Mouse (Mus musculus) left cerebral cortex, adult 2 months (tissue): Measurements from ENCODE around the gene Smarcd1. TPM values are rescaled to one million over a fixed set of nuclear protein-coding genes. Genes with fewer than 3 reads are reported as not detected.
"Not testable (repeated sequence)": the region's sequence is repeated elsewhere in the genome, so short reads cannot be mapped to it uniquely, and the experiment has no call there.

Experiments
- DNase-seq, 2 experiments: peaks; one replicate each; pipeline ENCODE4 v3.0.0; 2021 to 2022; ENCODE audit warnings: low spot score in 2 of 2, mixed read lengths in 1 of 2; ENCODE audit errors: extremely low spot score in 1 of 2
- H3K27ac ChIP-seq: fragments of 200-600 bp; 2 replicates; pipeline ENCODE4 v1.8.1; 2022
- H3K4me3 ChIP-seq: fragments of 200-600 bp; 2 replicates; pipeline ENCODE4 v1.8.1; 2022
- CTCF ChIP-seq: fragments of 200-600 bp; IDR thresholded peaks from 2 replicates; pipeline ENCODE4 v1.8.1; 2022; ENCODE audit warnings: antibody characterized with exemption, mild to moderate bottlenecking, moderate library complexity
- intact Hi-C: fragments of 180-260 bp; cut with DNase I; formaldehyde crosslinking; loops from one replicate; pipeline ENCODE4 v1.15.1; 2025
- total RNA-seq, 2 experiments: library from RNA; stranded (reverse); gene quantifications; 2 replicates each; pipeline ENCODE4 v1.2.3; 2021

Smarcd1 gene
- total RNA-seq, 2 experiments from 2014 or later = 157 to 163 TPM

DNA sequence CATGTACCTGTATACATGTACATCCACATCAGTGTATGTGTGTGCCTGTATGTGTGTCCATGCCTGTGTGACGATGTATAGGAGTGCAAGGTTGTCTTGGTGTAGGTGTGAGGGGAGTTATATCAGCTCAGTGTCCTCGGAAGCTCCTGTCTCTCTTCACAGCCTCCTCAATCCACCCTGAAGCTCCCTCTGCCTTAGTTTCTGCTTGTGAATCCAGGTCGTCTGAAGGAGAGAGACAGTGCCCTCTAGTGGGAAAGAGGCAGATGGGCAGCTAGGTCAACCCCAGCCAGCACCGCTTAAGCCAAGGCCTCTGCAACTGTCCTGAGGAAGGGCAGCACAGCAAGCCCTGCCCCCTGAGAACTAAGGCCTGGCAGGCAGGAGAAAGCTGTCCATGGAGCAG, 13.2 kb upstream of the Smarcd1 start:
- H3K27ac ChIP-seq = no peak overlapping the region
- H3K4me3 ChIP-seq = no peak overlapping the region
- intact Hi-C loops = loop anchor here (1.0 to 5.0 kb wide), 2 partner anchors 92 to 191 kb away; no protein-coding TSS in a partner anchor
- peak in 1 of 2 experiments; percentile 53 for DNase-seq
- TF ChIP-seq CTCF = peak; percentile 93

DNA sequence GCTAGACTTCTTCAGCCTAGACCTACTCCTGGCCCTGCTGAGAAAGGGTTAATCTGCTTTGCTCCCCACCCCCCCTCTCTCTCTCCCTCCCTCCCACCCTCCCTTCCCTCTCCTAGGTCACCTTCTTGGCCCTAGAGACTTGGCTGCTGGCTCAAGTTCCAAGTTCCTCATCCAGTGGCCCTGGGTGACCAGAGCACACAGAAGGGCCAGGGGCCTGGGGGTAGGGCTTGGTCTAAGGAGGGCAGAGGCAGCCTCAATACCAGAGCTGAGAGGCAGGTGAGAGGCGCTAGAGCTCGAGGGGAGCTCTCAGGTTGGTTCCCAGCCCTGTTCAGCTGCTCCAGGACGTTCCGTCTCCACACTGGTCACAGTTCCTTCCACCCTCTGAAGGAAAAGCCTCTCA, 11.0 kb upstream of the Smarcd1 start:
- H3K4me3 ChIP-seq = no peak overlapping the region
- TF ChIP-seq CTCF = no peak
- no peak overlapping the region for H3K27ac ChIP-seq
- DNase-seq = no peak
- intact Hi-C loops = no loop called here

DNA sequence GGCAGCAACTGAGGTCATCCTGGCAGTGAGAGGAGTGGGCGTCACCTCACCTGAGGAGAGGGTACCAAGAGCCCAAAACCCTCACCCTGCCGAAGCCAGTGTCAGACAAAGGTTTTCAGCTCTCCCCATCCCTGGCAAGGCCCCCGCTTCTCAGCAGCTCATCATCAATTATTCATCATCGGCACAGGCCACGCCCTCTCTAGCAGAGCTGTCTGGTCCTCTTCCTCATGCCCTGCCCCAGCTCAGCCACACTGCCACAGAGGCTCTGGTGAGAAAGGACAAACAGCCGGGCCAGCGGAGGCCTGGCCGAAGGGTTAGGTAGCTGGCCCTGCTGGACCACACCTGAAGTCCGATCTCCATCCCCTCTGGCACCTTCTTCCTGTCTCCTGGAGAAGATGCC, 10.0 kb upstream of the Smarcd1 start:
- Histone ChIP-seq H3K4me3 (no peak overlapping the region), H3K27ac (no peak overlapping the region)
- intact Hi-C loops = no loop called here
- no peak for DNase-seq
- TF ChIP-seq CTCF = no peak

DNA sequence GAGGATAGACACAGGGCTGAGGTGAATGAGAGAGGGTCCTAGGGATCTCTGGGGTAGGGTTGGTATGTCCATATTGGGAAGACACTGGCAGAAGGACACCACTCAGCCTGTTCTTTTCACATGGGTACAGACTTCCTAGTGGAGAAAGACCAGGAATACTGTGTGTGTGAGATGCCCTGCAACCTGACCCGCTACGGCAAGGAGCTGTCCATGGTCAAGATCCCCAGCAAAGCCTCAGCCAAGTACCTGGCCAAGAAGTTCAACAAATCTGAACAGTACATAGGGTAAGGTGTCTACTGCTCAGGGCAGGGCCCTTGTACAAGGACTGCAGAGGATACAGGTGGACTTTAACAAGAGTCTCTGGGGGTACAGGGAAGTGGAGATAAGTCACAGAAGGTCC, 4.6 kb upstream of the Smarcd1 start:
- intact Hi-C loops = no loop called here
- H3K27ac ChIP-seq = no peak overlapping the region
- TF ChIP-seq CTCF = no peak
- DNase-seq = no peak
- H3K4me3 ChIP-seq = no peak overlapping the region

DNA sequence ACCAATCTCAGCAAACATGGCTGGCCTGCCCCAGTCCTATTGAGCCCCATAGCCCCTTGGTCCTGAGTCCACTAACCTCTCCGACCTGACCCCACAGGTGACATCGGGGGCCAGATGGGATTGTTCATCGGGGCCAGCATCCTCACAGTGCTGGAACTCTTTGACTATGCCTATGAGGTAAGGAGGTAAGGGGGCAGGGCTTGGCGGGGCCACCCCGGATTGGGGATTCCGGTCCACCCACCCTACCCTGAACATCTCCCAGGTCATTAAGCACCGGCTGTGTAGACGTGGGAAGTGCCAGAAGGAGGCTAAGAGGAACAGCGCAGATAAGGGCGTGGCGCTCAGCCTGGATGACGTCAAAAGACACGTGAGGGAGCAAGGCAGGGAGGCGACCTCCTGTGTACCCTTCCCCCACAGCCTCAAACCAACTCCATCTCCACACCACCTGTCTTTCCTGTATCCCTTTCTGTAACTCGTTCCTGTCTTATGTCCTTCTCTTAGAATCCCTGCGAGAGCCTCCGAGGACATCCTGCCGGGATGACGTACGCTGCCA, 3.3 kb upstream of the Smarcd1 start:
- H3K27ac ChIP-seq = peak overlapping the region; percentile 37
- H3K4me3 ChIP-seq = no peak overlapping the region
- no peak for DNase-seq
- intact Hi-C loops = no loop called here
- TF ChIP-seq CTCF = no peak

DNA sequence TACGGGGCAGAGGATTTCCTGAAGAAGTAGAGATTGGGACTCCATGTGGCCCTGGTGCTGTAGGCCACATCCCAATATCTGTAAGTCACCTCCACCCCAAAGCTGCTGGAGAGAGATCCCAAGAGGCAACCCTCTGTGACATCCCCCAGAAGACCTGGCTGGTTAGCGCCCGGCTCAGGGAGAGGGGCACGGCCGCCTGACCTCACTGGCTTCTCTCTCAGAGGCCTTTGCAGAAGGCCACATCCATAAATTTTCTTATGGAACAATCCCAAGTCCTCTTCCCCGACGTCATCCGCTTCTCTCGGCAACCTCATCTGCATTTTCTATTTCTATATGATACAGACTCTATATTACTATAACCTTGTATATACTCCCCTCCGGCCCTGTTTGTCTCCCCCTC, 2.2 kb upstream of the Smarcd1 start:
- H3K27ac ChIP-seq = no peak overlapping the region; the same call in 1 of the 2 replicates
- intact Hi-C loops = no loop called here
- no peak overlapping the region for H3K4me3 ChIP-seq
- no peak for TF ChIP-seq CTCF
- DNase-seq = no peak

DNA sequence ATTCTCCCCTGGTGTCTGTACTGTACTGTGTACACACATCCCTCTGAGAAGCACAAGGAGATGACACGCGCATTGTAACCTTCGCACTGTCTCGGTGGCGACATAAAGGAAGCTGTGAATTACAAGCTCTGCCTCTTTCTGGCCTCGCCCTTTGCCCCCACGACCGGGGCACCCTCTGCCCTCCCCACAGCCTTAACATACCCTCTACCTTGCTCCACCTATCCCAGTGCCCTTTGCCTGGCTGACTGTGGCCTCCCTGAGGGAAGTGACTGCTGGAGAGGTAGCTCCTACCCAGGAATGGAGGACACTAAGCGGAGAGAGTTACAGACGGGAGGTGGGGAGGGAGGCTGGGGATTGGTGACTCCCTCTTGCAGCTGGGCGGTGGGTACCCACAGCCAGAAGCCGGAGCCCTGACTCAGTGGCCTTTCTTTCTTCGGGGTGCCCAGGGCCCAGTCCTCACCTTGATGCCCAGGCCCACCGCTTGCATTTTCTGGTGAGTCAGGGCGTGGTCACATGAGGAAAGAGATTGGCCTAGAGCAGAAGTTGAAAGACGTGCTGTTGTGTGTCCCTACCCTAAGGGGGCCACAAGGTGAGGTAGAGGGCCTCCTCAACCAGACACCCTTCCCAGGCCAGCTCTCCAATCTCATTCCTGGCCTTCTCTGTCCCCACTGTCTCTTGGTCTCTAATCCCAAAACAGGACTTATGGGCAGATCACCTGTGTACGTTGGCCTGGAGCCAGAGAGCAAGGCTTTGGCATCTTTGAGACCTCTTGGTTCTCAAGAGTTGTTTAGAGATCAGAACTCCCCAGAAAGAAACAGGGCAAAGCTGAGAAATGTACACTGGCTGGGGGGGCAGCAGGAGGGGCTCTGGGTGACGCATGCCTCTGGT, 1.5 kb upstream of the Smarcd1 start:
- no peak for TF ChIP-seq CTCF
- Histone ChIP-seq H3K4me3 (no peak overlapping the region), H3K27ac (no peak overlapping the region; the same call in 1 of the 2 replicates)
- intact Hi-C loops = no loop called here
- no peak for DNase-seq

DNA sequence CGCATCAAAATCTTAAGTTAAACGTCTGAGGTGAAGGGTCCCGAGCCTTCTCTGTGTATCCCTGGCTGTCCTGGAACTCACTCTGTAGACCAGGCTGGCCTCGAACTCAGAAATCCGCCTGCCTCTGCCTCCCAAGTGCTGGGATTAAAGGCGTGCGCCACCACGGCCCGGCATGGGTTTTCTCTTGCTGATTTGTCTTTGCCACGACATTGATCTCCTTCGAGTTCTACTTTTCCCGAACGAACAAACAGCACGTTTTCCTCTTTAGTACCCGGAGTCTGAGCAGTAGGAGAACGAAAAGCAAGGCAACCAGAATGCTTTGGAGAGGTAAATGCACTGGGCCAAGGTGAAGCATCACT, 310 bp upstream of the Smarcd1 start:
- Histone ChIP-seq H3K4me3 (peak overlapping the region; percentile 98), H3K27ac (peak overlapping the region; percentile 99)
- intact Hi-C loops, DNase-seq: not testable (repeated sequence)

DNA sequence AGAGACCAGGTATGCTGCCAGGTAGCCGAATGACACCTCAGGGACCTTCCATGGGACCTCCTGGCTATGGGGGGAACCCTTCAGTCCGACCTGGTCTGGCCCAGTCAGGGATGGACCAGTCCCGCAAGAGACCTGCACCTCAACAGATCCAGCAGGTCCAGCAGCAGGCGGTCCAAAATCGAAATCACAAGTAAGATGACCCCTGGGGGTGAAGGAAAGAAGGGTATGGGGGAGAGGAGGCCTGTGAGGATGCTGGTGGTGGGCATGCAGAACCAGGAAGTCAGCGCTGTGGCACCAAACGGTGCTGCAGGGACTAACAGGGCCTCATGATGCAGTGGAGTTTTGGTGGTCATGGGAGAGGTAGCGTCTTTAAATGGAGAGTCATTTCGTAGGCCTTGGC, 1.2 kb downstream of the Smarcd1 start:
- peak in 1 of 2 experiments; percentile 23 for DNase-seq
- intact Hi-C loops = loop anchor here (2.0 kb wide), 1 partner anchor 14 kb away; the partner anchor contains the start of gene Gpd1
- Histone ChIP-seq H3K4me3 (peak overlapping the region; percentile 98), H3K27ac (peak overlapping the region; percentile 99)
- TF ChIP-seq CTCF = no peak; the same call in 1 of the 2 replicates

DNA sequence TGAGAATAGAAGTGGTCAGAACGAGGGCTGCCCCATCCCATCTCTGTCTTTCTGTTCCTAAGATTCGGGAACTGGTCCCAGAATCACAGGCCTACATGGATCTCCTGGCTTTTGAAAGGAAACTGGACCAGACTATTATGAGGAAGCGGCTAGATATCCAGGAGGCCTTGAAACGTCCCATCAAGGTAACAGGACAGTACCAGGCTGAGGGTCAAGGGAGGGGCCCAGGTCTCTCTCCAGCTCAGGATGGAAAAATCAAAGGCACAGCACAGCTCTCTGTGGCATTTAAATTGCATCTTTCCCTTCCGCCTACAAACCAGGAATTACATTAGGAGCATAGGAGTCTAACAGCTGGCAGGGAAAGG, 1.7 kb downstream of the Smarcd1 start:
- Histone ChIP-seq H3K27ac (peak overlapping the region; percentile 99), H3K4me3 (peak overlapping the region; percentile 98)
- no peak for TF ChIP-seq CTCF
- DNase-seq = no peak
- intact Hi-C loops = loop anchor here (2.0 kb wide), 2 partner anchors 13 to 21 kb away; partner anchors contain the start of genes Cox14 and Gpd1

DNA sequence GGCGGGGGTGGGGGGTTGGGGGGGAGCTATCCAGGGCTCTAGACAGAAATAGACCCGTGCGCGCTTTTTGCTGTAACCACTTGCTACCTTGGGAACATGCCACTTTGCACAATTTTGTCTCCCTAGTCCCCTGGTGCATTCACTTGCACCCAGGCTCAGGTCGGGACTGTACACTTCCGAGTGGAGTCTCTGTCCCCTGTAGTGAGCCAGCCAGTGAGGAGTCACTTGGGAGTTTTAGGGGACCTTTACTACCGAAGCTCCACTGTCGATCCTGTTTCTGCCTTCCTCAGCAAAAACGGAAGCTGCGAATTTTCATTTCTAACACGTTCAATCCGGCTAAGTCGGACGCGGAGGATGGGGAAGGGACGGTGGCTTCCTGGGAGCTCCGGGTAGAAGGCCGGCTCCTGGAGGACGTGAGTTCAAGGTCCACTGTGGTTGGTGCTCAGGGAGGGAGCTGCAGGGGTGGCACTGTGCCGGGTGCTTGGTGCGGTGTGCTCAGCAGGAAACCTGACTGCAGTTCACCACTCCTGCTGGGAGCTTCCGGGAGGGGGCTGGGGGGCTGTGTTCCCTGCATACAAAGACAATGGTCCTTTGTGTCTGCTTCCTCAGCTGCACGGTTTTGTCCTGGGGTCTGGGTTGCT, 2.2 kb downstream of the Smarcd1 start:
- Histone ChIP-seq H3K4me3 (peak overlapping the region; percentile 43), H3K27ac (peak overlapping the region; percentile 99)
- peak; percentile 44 to 53 for DNase-seq
- TF ChIP-seq CTCF = no peak
- intact Hi-C loops = loop anchor here (2.0 kb wide), 1 partner anchor 21 kb away; the partner anchor contains the start of gene Cox14

DNA sequence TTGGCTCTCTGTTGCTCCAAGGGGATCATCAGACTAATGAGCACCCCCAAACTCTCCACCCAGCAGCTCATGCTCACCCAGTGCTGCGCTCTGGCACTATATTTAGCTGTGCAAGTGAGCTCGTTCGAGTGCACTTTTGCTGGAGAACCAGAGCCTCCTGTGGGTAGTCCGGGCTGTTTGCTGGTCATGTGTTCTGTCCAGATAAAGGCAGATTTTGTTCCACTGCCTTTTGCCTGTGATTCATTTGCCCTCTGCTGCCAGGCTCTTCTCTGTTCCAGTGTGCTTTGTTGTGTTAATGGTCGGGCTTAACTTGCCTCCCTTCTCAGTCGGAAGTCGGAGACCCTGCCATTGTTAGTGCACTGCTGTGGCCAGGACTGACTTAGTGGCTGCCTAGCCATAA, 3.0 kb downstream of the Smarcd1 start:
- H3K4me3 ChIP-seq = peak overlapping the region; percentile 43
- peak overlapping the region; percentile 99 for H3K27ac ChIP-seq
- TF ChIP-seq CTCF = no peak
- intact Hi-C loops = loop anchor here (2.0 kb wide), 1 partner anchor 20 kb away; the partner anchor contains the start of gene Cox14
- DNase-seq = peak in 1 of 2 experiments; percentile 15
